Mouse (Mus musculus) liver, postnatal 0 days (tissue): ENCODE results near the gene Gpr183.

ENCODE experiments used
- CTCF ChIP-seq: sonication (generic); IDR thresholded peaks from 2 replicates; pipeline ENCODE4 v1.5.1; 2016; ENCODE audit warnings: antibody characterized with exemption, low read depth
- EP300 ChIP-seq: IDR thresholded peaks from 2 replicates; pipeline ENCODE4 v1.6.1; 2016; ENCODE audit warnings: antibody characterized with exemption, low read depth, mild to moderate bottlenecking

- TF ChIP-seq CTCF (no peak), EP300 (no peak)
These were observed 21.0 kb upstream of the Gpr183 start for GRCm38 (mm10) chr14:121986028-121986427.
